Mouse (Mus musculus) erythroblast, embryonic 14.5 days (primary cell): ENCODE results near the gene D6Wsu163e.

Source experiments
- GATA1 ChIP-seq: IDR thresholded peaks from 2 replicates; pipeline ENCODE4 v1.6.1; 2012; ENCODE audit warnings: low read length, inconsistent platforms, mixed read lengths
- TAL1 ChIP-seq: IDR thresholded peaks from 3 replicates; pipeline ENCODE4 v1.6.1; 2012; ENCODE audit warnings: low read length, inconsistent platforms, mixed read lengths

DNA sequence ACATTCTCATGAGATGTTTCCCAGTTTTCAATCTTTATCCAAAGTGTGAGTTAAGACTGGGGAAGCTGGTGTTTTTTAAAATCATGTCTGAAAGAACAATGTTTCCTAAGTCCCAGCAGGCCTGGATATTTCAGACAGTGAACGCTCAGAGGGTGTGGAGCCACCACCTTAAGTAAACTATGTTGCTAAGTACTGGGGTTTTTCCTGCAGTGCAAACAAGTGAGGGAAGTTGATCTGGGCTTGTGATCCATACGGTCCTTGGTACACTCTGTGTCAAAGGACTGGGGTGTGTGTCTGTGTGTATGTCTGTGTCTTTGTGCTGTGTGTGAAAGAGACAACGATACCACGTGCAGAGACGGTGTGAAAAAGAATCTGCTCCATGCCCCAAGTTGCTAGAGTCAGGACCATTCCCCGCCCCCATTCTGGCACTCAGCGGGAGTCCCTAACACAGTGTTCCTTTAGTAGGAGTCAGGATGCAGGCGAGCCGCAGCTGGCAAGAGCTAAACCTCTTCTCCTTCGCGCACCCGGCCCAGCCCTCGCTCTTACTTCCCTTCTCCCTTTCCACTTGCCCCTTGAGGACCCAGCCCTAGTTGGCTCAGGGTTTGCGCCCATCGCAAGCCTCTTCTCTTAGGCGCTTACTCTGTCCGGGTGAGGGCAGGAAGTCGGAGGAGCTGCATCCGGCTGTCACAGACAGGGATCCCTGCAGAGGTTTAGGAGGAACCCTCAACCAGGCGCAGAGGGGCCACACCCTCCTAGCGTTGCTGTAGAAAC, 18.5 kb upstream of the D6Wsu163e start, which contains the start of gene Dyrk4:
- TF ChIP-seq GATA1 (no peak), TAL1 (no peak)
